Mouse (Mus musculus): ENCODE measurements at regions not wholly inside any gene's neighbourhood (a gene's known extent, or its start where the extent isn't known, plus 50 kb on each side); places are given as distances from the start of the nearest gene placed in this dataset.

GRCm38 (mm10) chr2:84173450-84173849, 183.1 kb downstream of the Gm13691 start:
- DNase-seq (ENCODE audit: low spot score in 2 of 2), result no peak

GRCm38 (mm10) chr2:84183624-84184287, 193.4 kb downstream of the Gm13691 start:
- no peak for DNase-seq (ENCODE audit: low spot score in 2 of 2)

GRCm38 (mm10) chr2:84184288-84185015, 194.1 kb downstream of the Gm13691 start:
- no peak for DNase-seq (ENCODE audit: low spot score in 2 of 2)

- DNase-seq (ENCODE audit: low spot score in 2 of 2), result no peak
Measured at GRCm38 (mm10) chr2:84185016-84185330, 194.6 kb downstream of the Gm13691 start.

- no peak for DNase-seq (ENCODE audit: low spot score in 2 of 2)
Measured at GRCm38 (mm10) chr2:84186126-84186701, 195.9 kb downstream of the Gm13691 start.

GRCm38 (mm10) chr2:84187456-84187855, 197.1 kb downstream of the Gm13691 start:
- no peak for DNase-seq (ENCODE audit: low spot score in 2 of 2)

- DNase-seq (ENCODE audit: low spot score in 2 of 2), result no peak
Measured at GRCm38 (mm10) chr2:84189302-84189701, 198.9 kb downstream of the Gm13691 start.

GRCm38 (mm10) chr2:84217116-84217515, 208.1 kb downstream of the Calcrl start:
- no peak for DNase-seq (ENCODE audit: low spot score in 2 of 2)

- DNase-seq (ENCODE audit: low spot score in 2 of 2), result no peak
Measured at GRCm38 (mm10) chr2:84222049-84222448, 203.2 kb downstream of the Calcrl start.

- DNase-seq (ENCODE audit: low spot score in 2 of 2), result no peak
Measured at GRCm38 (mm10) chr2:84229777-84230176, 195.4 kb downstream of the Calcrl start.

- DNase-seq (ENCODE audit: low spot score in 2 of 2), result no peak
Measured at GRCm38 (mm10) chr2:84235641-84236040, 189.6 kb downstream of the Calcrl start.

- no peak for DNase-seq (ENCODE audit: low spot score in 2 of 2)
Measured at GRCm38 (mm10) chr2:84241244-84241643, 184.0 kb downstream of the Calcrl start.

- no peak for DNase-seq (ENCODE audit: low spot score in 2 of 2)
Measured at GRCm38 (mm10) chr2:84241986-84242385, 183.2 kb downstream of the Calcrl start.

- no peak for DNase-seq (ENCODE audit: low spot score in 2 of 2)
Measured at GRCm38 (mm10) chr2:84245900-84246299, 179.3 kb downstream of the Calcrl start.

GRCm38 (mm10) chr2:84246562-84246961, 178.6 kb downstream of the Calcrl start:
- DNase-seq (ENCODE audit: low spot score in 2 of 2), result no peak

- DNase-seq (ENCODE audit: low spot score in 2 of 2), result no peak
Measured at GRCm38 (mm10) chr2:84248169-84248568, 177.0 kb downstream of the Calcrl start.

- DNase-seq (ENCODE audit: low spot score in 2 of 2), result no peak
Measured at GRCm38 (mm10) chr2:84249871-84250270, 175.3 kb downstream of the Calcrl start.

GRCm38 (mm10) chr2:84252076-84252475, 173.1 kb downstream of the Calcrl start:
- DNase-seq (ENCODE audit: low spot score in 2 of 2), result no peak

GRCm38 (mm10) chr2:84258339-84259006, 166.7 kb downstream of the Calcrl start:
- DNase-seq (ENCODE audit: low spot score in 2 of 2), result no peak

- no peak for DNase-seq (ENCODE audit: low spot score in 2 of 2)
Measured at GRCm38 (mm10) chr2:84259222-84259621, 166.0 kb downstream of the Calcrl start.

- DNase-seq (ENCODE audit: low spot score in 2 of 2), result no peak
Measured at GRCm38 (mm10) chr2:84260701-84261100, 164.5 kb downstream of the Calcrl start.

- no peak for DNase-seq (ENCODE audit: low spot score in 2 of 2)
Measured at GRCm38 (mm10) chr2:84261481-84261880, 163.7 kb downstream of the Calcrl start.

- no peak for DNase-seq (ENCODE audit: low spot score in 2 of 2)
Measured at GRCm38 (mm10) chr2:84264485-84264884, 160.7 kb downstream of the Calcrl start.
